Mouse (Mus musculus): ENCODE measurements around the gene Irgq. TPM values are rescaled to one million over a fixed set of nuclear protein-coding genes. Genes with fewer than 3 reads are reported as not detected.

Irgq gene
- polyA plus RNA-seq, 1 experiment: 15.4 TPM

GRCm38 (mm10) chr7:24546634-24547389 lies 16.3 kb downstream of the Irgq start:
- no peaks in the 10 kb centered on the region for H3K27me3 ChIP-seq (replicated peaks; ENCODE audit: control insufficient read depth, insufficient read depth, low read length)
- peaks cover 11% of the 10 kb centered on the region for H3K4me1 ChIP-seq (ENCODE audit: control insufficient read depth, insufficient read depth, low read length)
- peak overlapping the region; percentile 78 for H3K4me3 ChIP-seq (ENCODE audit: insufficient read depth, low read depth, low read length)
- TF ChIP-seq POLR2A (IDR thresholded peaks at IDR 0.05; ENCODE audit: low read depth, low read length) (no peak), CTCF (conservative IDR thresholded peaks at IDR 0.05; ENCODE audit: insufficient read depth, insufficient read length, low read depth, low read length) (no peak)
- peak; percentile 100 for DNase-seq
- WGBS: under 1% methylated on average over 57 of the region's 57 CpGs
- peak overlapping the region; percentile 72 for H3K27ac ChIP-seq (ENCODE audit: insufficient read depth, low read depth, low read length)
- H3K36me3 ChIP-seq (ENCODE audit: control insufficient read depth, insufficient read depth, low read length): no peaks in the 10 kb centered on the region

- 11% methylated on average over 13 of the region's 13 CpGs for WGBS
- DNase-seq: no peak
- no peak overlapping the region for H3K27ac ChIP-seq (ENCODE audit: insufficient read depth, low read depth, low read length)
Observed at GRCm38 (mm10) chr7:24547534-24548036, 17.1 kb downstream of the Irgq start.

GRCm38 (mm10) chr7:24551985-24552759 lies 21.7 kb downstream of the Irgq start:
- H3K27me3 ChIP-seq (replicated peaks; ENCODE audit: control insufficient read depth, insufficient read depth, low read length): no peaks in the 10 kb centered on the region
- H3K4me1 ChIP-seq (ENCODE audit: control insufficient read depth, insufficient read depth, low read length): peaks cover 13% of the 10 kb centered on the region
- no peak overlapping the region for H3K4me3 ChIP-seq (ENCODE audit: insufficient read depth, low read depth, low read length)
- no peaks in the 10 kb centered on the region for H3K36me3 ChIP-seq (ENCODE audit: control insufficient read depth, insufficient read depth, low read length)
- DNase-seq: peak; percentile 42
- no peak overlapping the region for H3K27ac ChIP-seq (ENCODE audit: insufficient read depth, low read depth, low read length)
- no peak for TF ChIP-seq CTCF (conservative IDR thresholded peaks at IDR 0.05; ENCODE audit: insufficient read depth, insufficient read length, low read depth, low read length)
- TF ChIP-seq POLR2A (IDR thresholded peaks at IDR 0.05; ENCODE audit: low read depth, low read length): no peak
- WGBS: 51% methylated on average over 12 of the region's 12 CpGs

More at GRCm38 (mm10) chr7:24547534-24548036, 17.1 kb downstream of the Irgq start:
- no peaks in the 10 kb centered on the region for H3K27me3 ChIP-seq (replicated peaks; ENCODE audit: control insufficient read depth, insufficient read depth, low read length)
- H3K4me3 ChIP-seq (ENCODE audit: insufficient read depth, low read depth, low read length): peak overlapping the region; percentile 78
- H3K36me3 ChIP-seq (ENCODE audit: control insufficient read depth, insufficient read depth, low read length): no peaks in the 10 kb centered on the region
- no peak for TF ChIP-seq POLR2A (IDR thresholded peaks at IDR 0.05; ENCODE audit: low read depth, low read length)
- peaks cover 18% of the 10 kb centered on the region for H3K4me1 ChIP-seq (ENCODE audit: control insufficient read depth, insufficient read depth, low read length)

- H3K27me3 ChIP-seq (replicated peaks; ENCODE audit: control insufficient read depth, insufficient read depth, low read length): no peaks in the 10 kb centered on the region
- TF ChIP-seq CTCF (conservative IDR thresholded peaks at IDR 0.05; ENCODE audit: insufficient read depth, insufficient read length, low read depth, low read length) (no peak), POLR2A (IDR thresholded peaks at IDR 0.05; ENCODE audit: low read depth, low read length) (no peak)
- H3K4me1 ChIP-seq (ENCODE audit: control insufficient read depth, insufficient read depth, low read length): peaks cover 7% of the 10 kb centered on the region; the same call in 1 of the 2 replicates
- no peak overlapping the region for H3K4me3 ChIP-seq (ENCODE audit: insufficient read depth, low read depth, low read length)
- DNase-seq: peak; percentile 58
- WGBS: 49% methylated on average over 10 of the region's 10 CpGs
- H3K27ac ChIP-seq (ENCODE audit: insufficient read depth, low read depth, low read length): no peak overlapping the region
- no peaks in the 10 kb centered on the region for H3K36me3 ChIP-seq (ENCODE audit: control insufficient read depth, insufficient read depth, low read length)
Observed at GRCm38 (mm10) chr7:24555786-24556185, 25.3 kb downstream of the Irgq start.

- Histone ChIP-seq H3K27ac (ENCODE audit: insufficient read depth, low read depth, low read length) (no peak overlapping the region), H3K36me3 (ENCODE audit: control insufficient read depth, insufficient read depth, low read length) (no peaks in the 10 kb centered on the region), H3K27me3 (replicated peaks; ENCODE audit: control insufficient read depth, insufficient read depth, low read length) (no peaks in the 10 kb centered on the region), H3K4me3 (ENCODE audit: insufficient read depth, low read depth, low read length) (no peak overlapping the region), H3K4me1 (ENCODE audit: control insufficient read depth, insufficient read depth, low read length) (no peaks in the 10 kb centered on the region)
- DNase-seq: no peak
- TF ChIP-seq CTCF (conservative IDR thresholded peaks at IDR 0.05; ENCODE audit: insufficient read depth, insufficient read length, low read depth, low read length) (no peak), POLR2A (IDR thresholded peaks at IDR 0.05; ENCODE audit: low read depth, low read length) (no peak)
- WGBS: 76% methylated on average over 4 of the region's 4 CpGs
Observed at GRCm38 (mm10) chr7:24561450-24561849, 31.0 kb downstream of the Irgq start.

DNA sequence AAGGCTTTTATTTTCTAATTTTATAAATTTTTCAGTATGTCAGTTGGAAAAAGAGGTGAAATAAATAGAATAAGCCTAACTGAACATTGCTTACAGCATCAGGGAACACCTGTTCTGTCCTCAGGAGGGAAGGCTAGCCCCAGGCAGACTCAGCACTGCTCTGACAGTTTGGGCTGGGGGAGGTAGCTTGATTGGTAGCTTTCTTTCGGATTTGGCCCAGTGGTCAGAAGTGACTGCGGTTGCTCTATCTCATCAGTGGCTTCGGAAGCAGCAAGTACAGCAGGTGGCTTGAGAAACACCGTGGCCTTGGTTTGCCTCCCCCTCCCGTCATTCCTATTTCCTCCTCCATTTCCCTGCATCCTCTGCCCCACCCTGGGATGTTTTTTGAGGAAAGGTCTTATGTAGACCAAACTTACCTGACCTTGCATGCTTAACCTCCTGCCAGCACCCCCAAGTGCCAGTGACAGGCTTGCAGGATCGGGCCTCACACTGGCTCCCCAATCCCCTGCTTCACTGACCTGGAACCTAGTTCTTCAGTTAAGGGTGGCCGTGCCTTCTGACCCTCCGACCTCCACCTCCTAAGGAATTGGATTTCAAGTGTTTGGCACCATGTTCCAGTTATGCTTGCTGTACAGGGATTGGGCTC lies 32.8 kb downstream of the Irgq start:
- Histone ChIP-seq H3K36me3 (ENCODE audit: control insufficient read depth, insufficient read depth, low read length) (no peaks in the 10 kb centered on the region), H3K4me3 (ENCODE audit: insufficient read depth, low read depth, low read length) (no peak overlapping the region), H3K27ac (ENCODE audit: insufficient read depth, low read depth, low read length) (no peak overlapping the region), H3K4me1 (ENCODE audit: control insufficient read depth, insufficient read depth, low read length) (no peaks in the 10 kb centered on the region), H3K27me3 (replicated peaks; ENCODE audit: control insufficient read depth, insufficient read depth, low read length) (no peaks in the 10 kb centered on the region)
- TF ChIP-seq CTCF (conservative IDR thresholded peaks at IDR 0.05; ENCODE audit: insufficient read depth, insufficient read length, low read depth, low read length) (no peak), POLR2A (IDR thresholded peaks at IDR 0.05; ENCODE audit: low read depth, low read length) (no peak)
- WGBS: 68% methylated on average over 8 of the region's 8 CpGs
- no peak for DNase-seq

Data from kidney, adult 2 months (tissue).